Mouse (Mus musculus): Measurements from ENCODE around the gene Srp68. TPM values are rescaled to one million over a fixed set of nuclear protein-coding genes. Genes with fewer than 3 reads are reported as not detected.
"Not testable (repeated sequence)": the region's sequence is repeated elsewhere in the genome, so short reads cannot be mapped to it uniquely, and the experiment has no call there.

Srp68 gene
- total RNA-seq, 4 experiments from 2014 or later = 75.4 to 88.7 (median 83.0) TPM

DNA sequence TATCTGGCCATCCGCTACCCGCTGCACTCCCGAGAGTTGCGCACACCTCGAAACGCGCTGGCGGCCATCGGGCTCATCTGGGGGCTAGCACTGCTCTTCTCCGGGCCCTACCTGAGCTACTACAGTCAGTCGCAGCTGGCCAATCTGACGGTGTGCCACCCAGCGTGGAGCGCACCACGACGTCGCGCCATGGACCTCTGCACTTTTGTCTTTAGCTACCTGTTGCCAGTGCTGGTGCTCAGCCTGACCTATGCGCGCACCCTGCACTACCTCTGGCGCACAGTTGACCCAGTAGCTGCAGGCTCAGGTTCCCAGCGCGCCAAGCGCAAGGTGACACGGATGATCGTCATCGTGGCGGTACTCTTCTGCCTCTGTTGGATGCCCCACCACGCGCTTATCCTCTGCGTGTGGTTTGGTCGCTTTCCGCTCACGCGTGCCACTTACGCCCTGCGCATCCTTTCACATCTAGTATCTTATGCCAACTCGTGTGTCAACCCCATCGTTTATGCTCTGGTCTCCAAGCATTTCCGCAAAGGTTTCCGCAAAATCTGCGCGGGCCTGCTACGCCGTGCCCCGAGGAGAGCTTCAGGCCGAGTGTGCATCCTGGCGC, 9.0 kb upstream of the Srp68 start:
- no peak for DNase-seq

DNA sequence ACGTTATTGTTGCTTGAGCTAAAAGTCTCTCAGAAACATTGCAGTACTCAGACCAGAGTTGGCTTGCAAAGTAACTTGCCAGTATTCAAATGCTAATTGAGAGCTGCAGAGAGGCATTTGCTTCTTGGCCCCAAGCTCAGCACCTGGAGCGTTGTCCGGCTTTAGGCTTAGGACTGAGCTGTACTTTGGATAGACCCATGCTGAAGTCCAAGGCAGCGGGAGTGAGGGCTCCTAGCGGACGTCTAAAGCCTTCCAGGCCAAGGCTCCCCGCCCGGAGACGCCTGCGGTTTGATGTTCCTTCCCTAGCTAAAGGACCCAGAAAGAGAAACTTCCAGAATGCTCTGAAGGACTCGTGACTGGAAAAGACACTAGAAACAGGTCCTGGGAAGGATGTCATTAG, 8.1 kb upstream of the Srp68 start:
- DNase-seq = no peak

DNA sequence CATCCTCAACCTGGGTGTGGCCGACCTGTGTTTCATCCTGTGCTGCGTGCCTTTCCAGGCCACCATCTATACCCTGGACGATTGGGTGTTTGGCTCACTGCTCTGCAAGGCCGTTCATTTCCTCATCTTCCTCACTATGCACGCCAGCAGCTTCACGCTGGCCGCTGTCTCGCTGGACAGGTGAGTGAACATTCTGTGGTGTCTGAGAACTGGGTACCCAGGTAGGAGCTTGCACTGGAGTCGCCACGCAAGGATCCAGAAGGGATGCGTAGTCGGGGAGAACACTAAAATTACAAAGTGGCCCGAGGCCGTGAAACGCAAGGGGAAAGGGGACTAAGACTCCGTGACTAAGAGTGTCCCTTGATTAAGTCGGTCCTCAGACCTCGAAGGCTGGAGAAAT, 7.7 kb upstream of the Srp68 start:
- DNase-seq = no peak

DNA sequence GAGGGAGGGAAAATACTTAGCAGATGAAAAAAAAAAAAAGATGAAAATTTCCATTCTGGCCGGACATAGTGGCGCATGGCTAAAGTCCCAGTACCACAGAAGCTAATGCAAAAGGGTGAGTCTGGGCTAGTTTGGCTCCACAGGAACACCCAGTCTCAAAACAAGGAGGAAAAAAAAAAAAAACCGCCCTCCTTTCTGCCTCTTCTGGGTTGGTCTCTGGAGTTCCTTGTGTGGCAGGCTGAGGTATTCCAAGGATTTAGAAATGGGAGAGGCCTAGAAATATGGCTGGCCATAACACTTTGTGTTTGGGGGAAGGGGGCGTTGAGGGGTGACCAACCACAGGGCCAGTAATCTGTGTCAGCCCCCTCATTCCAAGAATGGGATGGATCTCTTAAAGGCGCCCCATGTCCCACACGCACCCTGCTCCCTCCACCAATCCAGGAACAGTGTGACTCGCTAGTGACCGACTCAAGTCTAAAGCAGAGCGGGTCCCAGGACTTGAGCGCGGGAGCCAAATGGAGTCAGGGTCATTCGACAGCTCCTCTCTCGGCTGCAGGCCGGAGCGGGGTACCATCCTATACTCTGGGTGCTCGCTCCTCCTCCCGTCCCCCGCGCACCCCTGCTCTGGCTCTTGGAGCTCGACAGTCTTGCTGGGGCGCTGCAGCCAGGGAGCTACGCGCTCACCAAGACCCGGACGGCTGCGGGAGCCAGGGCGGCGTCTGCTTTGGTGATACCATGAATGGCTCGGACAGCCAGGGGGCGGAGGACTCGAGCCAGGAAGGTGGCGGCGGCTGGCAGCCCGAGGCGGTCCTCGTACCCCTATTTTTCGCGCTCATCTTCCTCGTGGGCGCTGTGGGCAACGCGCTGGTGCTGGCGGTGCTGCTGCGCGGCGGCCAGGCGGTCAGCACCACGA, 7.0 kb upstream of the Srp68 start, which contains the start of gene Galr2:
TSS of gene Galr2 (plus strand) at position 189 of the 913 bp plus-strand sequence.
- no peak for DNase-seq

DNA sequence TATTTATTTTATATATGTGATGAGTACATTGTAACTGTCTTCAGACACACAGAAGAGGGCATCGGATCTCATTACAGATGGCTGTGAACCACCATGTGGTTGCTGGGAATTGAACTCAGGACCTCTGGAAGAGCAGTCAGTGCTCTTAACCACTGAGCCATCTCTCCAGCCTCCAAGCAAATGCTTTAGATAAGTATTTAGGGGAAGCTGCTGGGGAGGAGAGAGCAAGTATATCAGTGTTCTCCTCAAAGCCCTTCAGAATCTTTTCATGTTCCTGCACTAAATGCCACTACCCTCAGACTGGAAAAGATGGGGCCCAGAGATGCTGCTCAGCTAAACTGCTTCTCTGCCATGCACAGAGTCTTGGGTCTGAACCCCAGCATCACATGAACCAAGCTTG, 3.2 kb upstream of the Srp68 start:
- not testable (repeated sequence) for DNase-seq

DNA sequence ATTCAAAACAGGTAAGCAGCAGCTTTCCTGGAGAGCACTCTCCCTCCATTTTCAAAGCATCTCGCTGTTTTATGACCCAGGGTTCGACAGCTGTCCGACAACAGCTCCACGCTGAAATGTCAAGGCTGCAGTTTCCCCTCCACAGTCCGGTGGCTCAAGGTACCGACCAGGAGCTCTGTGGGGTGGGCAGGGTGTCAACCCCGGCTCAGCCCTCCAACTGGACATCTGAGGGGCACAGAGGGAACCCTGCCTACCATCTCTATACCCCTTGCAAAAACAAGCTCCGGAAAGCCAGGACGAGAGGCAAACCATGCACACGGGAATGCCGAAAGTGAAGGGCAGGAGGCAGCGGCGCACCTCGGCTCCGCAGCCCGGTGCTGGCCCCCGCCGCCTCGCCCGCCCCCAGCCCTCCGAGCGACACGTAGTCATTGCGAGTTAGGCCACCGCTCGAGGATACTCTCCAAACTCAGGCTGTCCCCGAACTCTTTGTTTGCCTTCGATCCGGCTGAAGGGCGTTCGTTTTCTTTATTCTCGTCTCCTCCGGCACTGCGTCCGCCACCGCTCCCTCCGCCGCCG, 460 bp downstream of the Srp68 start:
- no peak for DNase-seq

DNA sequence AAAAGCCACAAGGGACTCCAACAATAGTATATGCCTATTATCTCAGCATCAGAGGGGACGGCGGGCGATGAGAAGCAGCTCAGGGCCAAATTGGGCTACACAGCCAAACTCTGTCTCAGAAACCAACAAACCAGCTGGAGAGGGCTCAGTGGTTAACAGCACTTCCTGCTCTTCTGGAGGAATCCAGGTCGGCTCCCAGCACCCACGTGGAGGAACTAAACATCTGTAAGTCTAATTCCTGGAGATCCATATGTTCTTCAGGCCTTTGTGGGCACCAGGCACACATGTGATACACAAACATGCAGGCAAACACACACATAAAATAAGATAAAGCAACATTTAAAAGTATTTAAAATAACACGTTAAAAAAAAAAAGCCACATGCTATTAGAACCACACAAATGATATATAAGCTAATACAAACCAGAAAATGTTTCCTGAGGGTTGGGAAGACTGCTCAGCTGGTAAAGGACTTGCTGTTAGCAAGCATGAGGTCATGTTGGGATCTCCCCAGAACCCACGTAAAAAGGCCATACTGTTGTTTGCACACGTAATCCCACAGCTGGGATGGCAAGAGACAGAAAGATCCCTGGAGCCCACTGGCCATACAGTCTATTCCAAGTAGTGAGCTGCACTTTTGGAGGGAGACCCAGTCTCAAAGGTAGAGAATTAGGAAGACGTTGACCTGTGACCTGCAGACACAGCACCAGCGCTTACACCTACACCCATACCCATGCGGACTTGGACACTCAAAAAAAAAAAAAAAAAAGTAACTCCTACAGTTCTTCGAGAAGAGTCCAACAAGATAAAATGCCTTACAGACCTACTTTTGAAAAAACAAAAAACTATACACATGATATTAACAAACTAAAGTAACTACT, 1.2 kb downstream of the Srp68 start:
- DNase-seq = no peak

DNA sequence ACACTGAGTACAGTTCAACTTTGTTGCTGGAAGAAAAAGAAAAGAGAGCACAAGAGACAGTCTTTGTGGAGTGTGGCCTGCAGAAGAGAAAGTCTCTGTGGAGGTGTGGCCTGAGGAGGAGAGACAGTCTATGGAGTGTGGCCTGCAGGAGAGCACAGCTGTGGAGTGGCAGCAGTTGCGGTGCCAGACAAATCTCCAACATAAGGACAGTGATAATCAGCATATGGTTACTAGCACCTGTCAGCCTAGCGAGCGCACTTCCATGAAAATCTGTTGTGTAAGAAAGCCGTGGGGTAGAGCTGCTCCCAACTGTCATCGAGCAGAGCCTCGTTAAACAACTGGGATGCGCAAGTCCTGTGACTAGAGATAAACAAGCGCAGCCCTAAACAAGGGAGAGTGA, 4.5 kb downstream of the Srp68 start:
- DNase-seq = no peak

DNA sequence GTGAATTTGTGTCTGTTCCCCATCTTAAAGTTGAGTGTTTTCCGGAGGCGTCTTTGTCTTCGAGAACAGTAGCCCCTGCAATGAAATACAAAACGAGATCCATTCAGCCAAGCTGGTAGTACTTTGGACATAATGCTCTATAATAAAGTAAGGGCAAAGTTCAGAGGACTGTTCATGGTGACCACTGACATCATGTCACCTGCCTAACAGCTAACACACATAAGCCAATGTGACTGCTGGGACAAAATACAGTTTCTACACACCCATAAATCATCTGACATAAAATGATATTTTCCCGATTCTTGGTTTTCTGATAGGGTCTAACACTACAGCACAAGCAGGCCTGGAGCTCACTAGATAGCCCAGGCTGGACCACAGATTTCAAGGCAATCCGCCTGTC, 5.7 kb downstream of the Srp68 start:
- no peak for DNase-seq

DNA sequence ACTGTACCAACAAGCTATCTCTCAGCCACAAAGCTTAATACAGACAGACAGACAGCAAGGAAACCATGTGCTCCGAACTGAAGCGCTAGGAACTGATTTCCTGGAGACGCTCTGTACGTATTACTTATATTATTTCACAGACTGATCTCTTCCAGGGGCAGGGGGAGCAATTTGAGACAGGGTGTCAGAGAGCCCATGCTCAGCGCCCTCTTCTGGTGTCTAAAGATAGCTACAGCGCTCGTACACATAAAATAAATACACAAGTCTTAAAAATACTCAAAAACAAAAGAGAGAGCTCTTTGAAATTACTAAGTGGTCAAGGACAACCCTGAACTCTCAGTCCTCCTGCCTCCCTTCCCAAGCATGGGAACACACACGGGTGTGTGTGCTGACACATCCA, 6.4 kb downstream of the Srp68 start:
- DNase-seq = no peak

DNA sequence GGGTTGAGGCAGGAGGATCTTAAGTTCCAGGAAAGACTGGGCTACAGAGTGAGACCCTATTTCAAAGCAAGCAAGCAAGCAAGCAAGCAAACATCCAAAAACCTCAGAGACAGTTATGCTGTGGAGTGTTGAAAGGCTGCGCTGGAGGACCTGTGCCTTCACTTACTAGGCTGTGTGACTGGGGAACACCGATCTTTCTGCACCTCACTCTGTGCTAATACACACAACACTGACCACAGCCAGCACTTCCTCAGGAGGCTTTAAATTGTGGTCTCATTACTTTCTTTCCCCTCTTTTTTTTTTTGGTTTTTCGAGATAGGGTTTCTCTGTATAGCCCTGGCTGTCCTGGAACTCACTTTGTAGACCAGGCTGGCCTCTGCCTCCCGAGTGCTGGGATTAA, 8.2 kb downstream of the Srp68 start:
- DNase-seq = no peak

DNA sequence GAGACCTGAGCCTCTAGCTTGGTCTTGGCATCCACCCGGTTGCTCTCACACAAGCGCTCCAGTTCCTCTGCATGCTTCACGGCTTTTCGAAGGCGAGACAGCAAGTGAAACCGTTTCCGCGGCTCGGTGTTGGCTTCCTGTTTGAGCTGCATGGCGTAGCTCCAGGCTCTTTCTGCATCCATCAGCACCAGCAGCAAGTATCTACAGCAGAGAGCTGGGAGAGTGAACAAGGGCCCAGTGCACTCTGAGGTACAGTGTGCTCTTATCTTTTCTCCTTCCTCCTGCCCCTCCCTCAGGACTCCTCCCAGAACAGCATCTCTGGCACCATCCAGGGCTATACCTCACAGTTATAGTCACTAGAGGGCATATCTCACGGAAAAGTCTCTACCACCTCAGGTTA, 8.7 kb downstream of the Srp68 start:
- DNase-seq = no peak

DNA sequence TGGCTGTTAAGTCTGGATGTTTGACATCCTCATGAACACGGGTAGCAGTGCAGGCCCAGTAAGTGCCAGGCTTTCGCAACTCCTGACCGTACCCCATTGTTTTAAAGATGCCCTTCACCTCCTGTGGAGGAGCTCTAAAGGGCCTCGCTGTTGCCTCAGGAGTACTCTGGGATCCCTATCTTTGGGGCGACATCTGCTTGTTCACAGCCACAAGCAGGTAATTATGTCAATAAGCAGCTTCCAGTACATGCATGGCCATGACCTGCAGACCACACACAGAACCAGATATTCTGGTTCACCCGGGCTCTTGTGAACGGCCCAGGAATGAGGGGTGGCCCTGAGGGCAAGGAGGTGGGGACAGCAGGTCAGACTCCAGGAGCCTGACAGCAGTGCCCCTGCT, 13.8 kb downstream of the Srp68 start:
- DNase-seq = no peak

DNA sequence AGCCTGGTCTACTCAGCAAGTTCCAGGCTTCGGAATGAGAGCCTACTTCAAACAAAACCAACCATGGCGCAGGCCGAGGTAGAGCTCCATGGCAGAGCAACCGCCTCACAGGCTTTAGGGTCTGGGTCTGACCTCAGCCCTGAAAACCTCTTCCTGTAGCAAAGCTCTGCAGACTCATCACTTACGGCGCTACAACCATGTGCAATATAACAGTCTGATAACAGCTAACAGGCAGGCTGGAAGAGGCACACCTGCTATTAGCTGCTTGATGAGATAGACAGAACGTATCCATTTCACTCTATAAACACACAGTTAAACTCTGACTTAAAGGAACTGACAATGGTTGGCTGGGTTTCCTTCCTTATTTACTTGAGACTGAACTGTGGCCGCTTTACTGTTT, 14.6 kb downstream of the Srp68 start:
- no peak for DNase-seq

DNA sequence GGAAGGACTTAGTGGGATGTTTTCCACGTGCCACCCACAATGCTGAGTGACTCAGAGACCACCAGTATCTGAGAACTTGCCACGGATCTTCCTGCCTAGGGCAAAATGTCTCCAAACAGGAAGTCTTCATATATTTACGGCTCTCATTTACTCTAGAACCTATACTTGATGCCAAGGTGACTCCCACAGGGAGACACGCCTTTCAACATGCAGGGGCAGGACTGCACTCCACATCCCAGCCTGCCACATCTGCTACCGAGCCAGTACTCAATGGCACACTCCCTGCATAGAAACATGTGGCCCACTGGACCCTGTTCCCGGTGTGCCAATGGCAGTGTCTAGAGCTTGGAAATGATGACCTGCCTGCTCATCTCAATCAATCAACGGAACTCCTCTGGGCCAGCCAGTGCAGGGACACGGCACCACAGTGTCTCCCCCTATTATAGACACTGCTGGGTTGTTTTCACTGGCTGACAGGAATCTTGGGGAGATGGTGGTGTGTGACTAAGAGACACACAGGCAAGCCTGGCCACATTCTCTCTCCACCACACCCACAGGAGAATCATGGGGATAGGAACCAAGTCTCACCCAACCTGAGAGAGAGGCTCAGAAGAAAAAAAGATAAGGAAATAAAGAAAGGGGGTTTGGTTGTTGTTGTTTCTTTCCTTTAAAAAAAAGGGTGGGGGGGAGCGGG, 17.9 kb downstream of the Srp68 start:
- no peak for DNase-seq

DNA sequence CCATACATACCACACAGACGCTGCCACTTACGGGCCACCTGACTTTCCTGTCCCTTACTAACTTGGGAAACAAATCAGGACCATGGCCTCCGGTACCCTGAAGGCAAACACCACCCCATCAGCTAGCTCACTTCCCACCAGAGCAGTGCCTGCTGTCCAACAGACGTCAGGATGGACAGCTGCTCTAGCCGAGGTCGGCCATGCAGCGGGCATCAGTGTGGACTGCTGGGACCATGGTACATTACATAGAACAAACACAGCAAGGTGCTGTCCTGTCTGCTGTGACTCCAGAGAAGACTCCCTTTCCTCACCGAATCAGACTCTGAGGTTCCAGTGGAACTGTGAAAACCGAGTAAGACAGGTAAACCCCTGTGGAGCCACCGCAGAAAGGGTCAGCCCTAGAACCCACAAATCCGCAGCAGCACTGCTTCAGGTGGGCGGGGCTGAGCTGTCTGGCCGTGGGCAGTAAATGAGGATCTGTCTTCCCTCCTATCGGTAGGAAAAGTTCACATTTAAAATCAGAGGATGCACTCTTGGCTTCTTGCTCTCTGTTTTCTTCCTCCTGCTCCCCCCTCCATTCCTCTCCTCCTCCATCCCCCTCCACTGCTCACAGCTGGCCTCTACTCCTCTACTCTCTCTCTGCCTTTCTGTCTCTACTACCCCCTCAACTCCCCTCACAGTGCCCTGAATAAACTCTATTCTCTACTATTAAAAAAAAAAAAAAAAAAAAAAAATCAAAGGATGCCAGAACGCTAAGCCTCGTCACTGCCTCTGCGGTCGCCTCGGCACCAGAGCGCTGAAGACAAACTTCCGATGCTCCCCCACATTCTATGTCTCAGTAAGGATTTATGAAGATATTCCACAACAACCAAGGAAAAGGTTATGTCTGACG, 18.7 kb downstream of the Srp68 start:
- no peak for DNase-seq

DNA sequence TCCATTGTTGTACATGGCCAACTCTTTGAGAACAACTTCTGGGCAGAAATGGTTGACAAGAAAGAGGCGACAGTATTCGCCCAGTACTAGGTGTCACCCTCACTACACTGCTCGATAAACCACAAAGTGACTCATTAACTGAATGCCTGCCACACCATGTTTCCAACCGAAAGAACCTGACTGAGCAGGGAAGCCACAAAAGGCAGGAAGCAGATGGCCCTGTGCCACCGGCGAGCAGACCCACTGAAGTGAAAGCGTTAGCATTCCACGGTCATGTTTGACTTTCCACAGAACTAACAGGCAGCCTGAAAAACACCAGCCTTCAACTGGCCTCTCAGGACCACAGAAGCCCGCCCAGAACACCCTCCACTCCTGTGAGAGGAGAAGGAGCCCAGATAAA, 19.4 kb downstream of the Srp68 start:
- DNase-seq = no peak

DNA sequence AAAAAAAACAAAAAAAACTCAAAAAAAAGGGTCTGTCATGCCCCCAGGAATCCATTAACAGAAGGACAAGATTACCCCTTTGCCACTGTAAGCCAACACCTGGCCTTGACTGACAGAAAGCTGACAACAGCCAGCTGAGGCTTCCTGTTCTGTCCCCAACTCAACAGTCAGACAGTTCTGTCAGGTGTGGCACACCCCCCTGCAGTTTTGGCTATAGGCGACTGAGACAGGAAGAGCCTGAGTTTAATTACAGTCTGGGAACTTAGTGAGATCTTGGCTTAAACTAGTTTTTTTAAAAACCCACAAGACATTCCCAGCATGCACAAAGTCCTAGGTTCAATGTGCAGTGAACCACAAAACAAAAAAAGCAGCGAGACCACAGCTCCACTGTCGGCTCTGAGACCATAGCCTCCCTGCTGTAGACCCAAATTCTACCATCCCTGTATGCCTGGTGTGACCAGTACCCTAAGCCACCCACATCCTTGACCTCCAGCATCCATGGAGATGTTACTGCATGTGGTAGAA, 20.9 kb downstream of the Srp68 start:
- DNase-seq = no peak

DNA sequence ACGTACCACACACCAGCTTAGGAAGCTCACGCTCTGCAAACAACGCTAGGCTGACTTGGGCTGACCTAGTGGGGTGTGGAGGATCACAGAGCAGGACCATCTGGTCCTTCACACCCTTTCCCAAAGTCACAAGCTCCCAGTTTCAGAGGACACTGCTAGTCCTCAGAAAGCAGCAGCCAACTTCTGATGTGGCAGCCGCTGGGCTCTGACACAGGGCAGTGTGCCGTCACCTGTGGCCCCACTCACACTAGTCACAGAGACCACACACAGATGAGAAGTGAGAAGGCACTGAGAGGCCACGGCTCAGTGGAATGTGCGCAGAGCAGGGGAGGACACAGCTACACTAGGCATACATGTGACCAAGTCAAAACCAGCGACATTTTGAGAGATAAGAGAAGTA, 23.1 kb downstream of the Srp68 start:
- DNase-seq = no peak

DNA sequence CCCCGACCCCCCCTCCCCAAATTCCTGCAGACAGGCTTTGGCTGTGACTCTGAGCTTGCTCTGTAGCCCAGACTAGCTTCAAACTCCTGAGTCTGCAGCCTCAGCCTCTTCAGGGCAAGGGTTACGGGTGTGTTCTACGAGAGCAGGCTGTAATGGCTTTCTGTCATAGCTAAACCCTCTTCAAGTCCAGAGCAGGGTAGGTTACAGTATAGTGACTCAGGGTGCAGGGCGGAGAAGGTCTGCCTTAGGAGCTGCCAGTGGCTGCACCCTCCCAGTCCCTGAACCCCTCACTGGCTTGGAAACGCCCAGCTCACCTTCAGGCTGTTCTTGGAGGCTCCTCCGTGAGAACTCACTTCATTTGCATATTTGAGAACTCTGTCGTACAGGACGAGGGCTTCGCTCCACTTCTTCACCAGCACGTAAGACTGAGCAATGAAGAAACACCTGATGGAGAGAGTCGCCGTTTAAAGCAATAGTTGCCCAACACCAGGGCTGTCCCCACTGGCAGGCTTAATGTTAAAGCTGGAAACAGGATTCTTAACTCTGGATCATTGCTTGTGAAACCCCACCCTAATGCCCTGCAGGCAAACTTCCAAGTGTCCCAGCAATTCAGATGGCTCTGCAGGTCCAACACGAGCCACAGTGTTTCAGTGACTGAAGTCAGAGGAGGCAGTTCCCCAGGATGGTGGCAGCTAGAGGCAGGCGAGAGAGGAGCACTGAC, 26.4 kb downstream of the Srp68 start:
- DNase-seq = no peak
